8 mouse cellular contexts compared by ENCODE assay signal in genomic region chr4:143411566-143412218, GRCm38 (mm10). TPM values are rescaled to one million over a fixed set of nuclear protein-coding genes. Genes with fewer than 3 reads are reported as not detected.
A peak's percentile ranks its signal among the peaks of the same experiment; 100 is the strongest.
DNase-seq lines count a peak whose midpoint lies in the region; ATAC-seq and TF ChIP-seq lines count a peak whose summit lies in the region.

No protein-coding gene starts in this region.

- intact Hi-C loops in gastrocnemius, adult 2 months (cut with DNase I) = no loop called here
- intact Hi-C loops in gastrocnemius, postnatal 14 days (cut with DNase I; ENCODE audit: low total_unique reads) = no loop called here

- H3K4me3 ChIP-seq in gastrocnemius, adult 2 months = peak overlapping the region; percentile 76
- H3K4me3 ChIP-seq in cortical plate, adult 2 months (ENCODE audit: insufficient read depth, low read length) = peak overlapping the region; percentile 73; the same call in 1 of the 2 replicates
- peak overlapping the region; percentile 65 for H3K4me3 ChIP-seq in hindbrain, embryonic 16.5 days (ENCODE audit: low read length)
- peak overlapping the region; percentile 65 for H3K4me3 ChIP-seq in lung, postnatal 0 days (ENCODE audit: low read depth, low read length)

- DNase-seq in gastrocnemius, adult 2 months = no peak
- no peak for DNase-seq in gastrocnemius, postnatal 14 days
- peak; percentile 16 to 20 for DNase-seq in B cell, adult 2 months
- peak; percentile 57 for DNase-seq in lung, postnatal 0 days (ENCODE audit: low spot score)
- no peak for DNase-seq in frontal cortex, postnatal 14 days (ENCODE audit: low spot score in 2 of 2)

- H3K9ac ChIP-seq in hindbrain, embryonic 16.5 days (ENCODE audit: low read depth, low read length) = peak overlapping the region; percentile 3; the same call in 1 of the 2 replicates
- H3K9ac ChIP-seq in lung, postnatal 0 days (replicated peaks; ENCODE audit: low read depth) = peak overlapping the region; percentile 62

- no peak for TF ChIP-seq EP300 in lung, postnatal 0 days (IDR thresholded peaks at IDR 0.05)

- TF ChIP-seq POLR2A in cortical plate, adult 2 months (IDR thresholded peaks at IDR 0.05; ENCODE audit: extremely low read depth, insufficient read depth, low read length) = no peak

- no peaks in the 10 kb centered on the region for H3K4me1 ChIP-seq in cortical plate, adult 2 months (ENCODE audit: control insufficient read depth, insufficient read depth, low read length)
- no peaks in the 10 kb centered on the region for H3K4me1 ChIP-seq in hindbrain, embryonic 16.5 days (ENCODE audit: control insufficient read depth, insufficient read depth, low read depth, low read length)
- H3K4me1 ChIP-seq in lung, postnatal 0 days (ENCODE audit: insufficient read depth, low read depth, low read length) = peaks cover 5% of the 10 kb centered on the region; the same call in 1 of the 2 replicates

- ATAC-seq in hindbrain, embryonic 16.5 days = peak; percentile 21
- no peak for ATAC-seq in lung, postnatal 0 days
- ATAC-seq in monocyte, adult 5-6 weeks (replicated peaks; ENCODE audit: insufficient number of reproducible peaks, low FRiP score, low TSS enrichment, poor library complexity, severe bottlenecking) = no peak

- H3K36me3 ChIP-seq in hindbrain, embryonic 16.5 days (ENCODE audit: control insufficient read depth, insufficient read depth, low read length) = peaks cover 16% of the 10 kb centered on the region
- peaks cover 10% of the 10 kb centered on the region; the same call in 1 of the 2 replicates for H3K36me3 ChIP-seq in lung, postnatal 0 days (ENCODE audit: insufficient read depth, low read length)

- H3K27me3 ChIP-seq in hindbrain, embryonic 16.5 days (replicated peaks; ENCODE audit: control insufficient read depth, insufficient read depth, low read length) = no peaks in the 10 kb centered on the region
- H3K27me3 ChIP-seq in lung, postnatal 0 days (replicated peaks; ENCODE audit: insufficient read depth, low read length) = no peaks in the 10 kb centered on the region

- peak overlapping the region; percentile 98 for H3K27ac ChIP-seq in gastrocnemius, adult 2 months
- no peak overlapping the region for H3K27ac ChIP-seq in cortical plate, adult 2 months (ENCODE audit: insufficient read depth, low read length)
- peak overlapping the region; percentile 91; the same call in 1 of the 2 replicates for H3K27ac ChIP-seq in hindbrain, embryonic 16.5 days (ENCODE audit: low read depth, low read length)
- H3K27ac ChIP-seq in lung, postnatal 0 days (ENCODE audit: low read length) = peak overlapping the region; percentile 90

- WGBS in hindbrain, embryonic 16.5 days = 61% methylated on average over 5 of the region's 5 CpGs
- 65% methylated on average over 5 of the region's 5 CpGs for WGBS in lung, postnatal 0 days

- no peak for TF ChIP-seq CTCF in gastrocnemius, adult 2 months (IDR thresholded peaks at IDR 0.05)
- no peak for TF ChIP-seq CTCF in cortical plate, adult 2 months (IDR thresholded peaks at IDR 0.05; ENCODE audit: extremely low read depth, insufficient read depth, low read length)
- TF ChIP-seq CTCF in lung, postnatal 0 days (IDR thresholded peaks at IDR 0.05) = no peak

- no peaks in the 10 kb centered on the region for H3K9me3 ChIP-seq in hindbrain, embryonic 16.5 days (ENCODE audit: control insufficient read depth, low read length)
- H3K9me3 ChIP-seq in lung, postnatal 0 days (ENCODE audit: low read length) = no peaks in the 10 kb centered on the region

- H3K4me2 ChIP-seq in hindbrain, embryonic 16.5 days (ENCODE audit: low read length) = peak overlapping the region; percentile 51
- peak overlapping the region; percentile 48 for H3K4me2 ChIP-seq in lung, postnatal 0 days (replicated peaks; ENCODE audit: low read depth, low read length)

RNA-seq across cellular contexts. Expression of gene Pramef8, which starts 0.5 kb away (rescaled TPM):
- 1 to 10 TPM; 6.2 to 7.8 TPM for total RNA-seq in gastrocnemius, adult 2 months (2021)
- 1 to 10 TPM; 5.2 to 7.0 TPM for total RNA-seq in gastrocnemius, postnatal 14 days (2021)
- 7.6 and 8.1 TPM in 2 replicates for polyA plus RNA-seq in cortical plate, adult 2 months (2012; rRNA removed)
- polyA plus RNA-seq in hindbrain, embryonic 16.5 days (2015; fragmentation: Nextera tagmentation; extraction: Ambion mirVana) = 21.7 and 23.2 TPM in 2 replicates
- 9.2 and 10.2 TPM in 2 replicates for polyA plus RNA-seq in lung, postnatal 0 days (2015; fragmentation: Nextera tagmentation; extraction: Ambion mirVana)
- 28.4 to 41.2 TPM (median 40.7 TPM) in 3 replicates for total RNA-seq in monocyte, adult 5-6 weeks (2017)

RNA-seq across cellular contexts. Expression of gene Pramel1, which starts 17.5 kb away (rescaled TPM):
- not detected for total RNA-seq in gastrocnemius, adult 2 months (2021)
- under 1 TPM in 1 of 2 experiments, not detected in 1; 0.18 TPM for total RNA-seq in gastrocnemius, postnatal 14 days (2021)
- 0.06 TPM in 2 replicates for polyA plus RNA-seq in cortical plate, adult 2 months (2012; rRNA removed)
- not detected in 2 replicates for polyA plus RNA-seq in hindbrain, embryonic 16.5 days (2015; fragmentation: Nextera tagmentation; extraction: Ambion mirVana)
- not detected in 2 replicates for polyA plus RNA-seq in lung, postnatal 0 days (2015; fragmentation: Nextera tagmentation; extraction: Ambion mirVana)
- not detected in 3 replicates for total RNA-seq in monocyte, adult 5-6 weeks (2017)

RNA-seq across cellular contexts. Expression of gene Oog4, which starts 38.4 kb away (rescaled TPM):
- not detected for total RNA-seq in gastrocnemius, adult 2 months (2021)
- total RNA-seq in gastrocnemius, postnatal 14 days (2021) = not detected
- polyA plus RNA-seq in cortical plate, adult 2 months (2012; rRNA removed) = not detected in 2 replicates
- not detected in 2 replicates for polyA plus RNA-seq in hindbrain, embryonic 16.5 days (2015; fragmentation: Nextera tagmentation; extraction: Ambion mirVana)
- polyA plus RNA-seq in lung, postnatal 0 days (2015; fragmentation: Nextera tagmentation; extraction: Ambion mirVana) = not detected in 2 replicates
- not detected in 3 replicates for total RNA-seq in monocyte, adult 5-6 weeks (2017)

Comparison
In these comparisons a context has a peak if more than half of its experiments do, and no peak if none do; other contexts are left out.
1. DNase-seq: peak in B cell, adult 2 months (2 of 2) and lung, postnatal 0 days (single experiment); none in gastrocnemius, adult 2 months (single experiment), gastrocnemius, postnatal 14 days (single experiment) and frontal cortex, postnatal 14 days (0 of 2).
2. Peak in every context shown above with its lines, with median percentiles within 50 percentile points of each other: H3K4me3 ChIP-seq.